Mouse (Mus musculus): ENCODE measurements at regions not wholly inside any gene's neighbourhood (a gene's known extent, or its start where the extent isn't known, plus 50 kb on each side); places are given as distances from the start of the nearest gene placed in this dataset.

GRCm38 (mm10) chr2:173988641-173989336, 87.3 kb upstream of the Stx16 start:
- H3K4me1 ChIP-seq (ENCODE audit: control insufficient read depth, insufficient read depth, low read length) = no peaks in the 10 kb centered on the region
- DNase-seq (ENCODE audit: low spot score) = no peak
- 78% methylated on average over 11 of the region's 11 CpGs for WGBS
- no peak overlapping the region for H3K4me3 ChIP-seq (ENCODE audit: low read depth, low read length)
- H3K36me3 ChIP-seq (replicated peaks; ENCODE audit: control insufficient read depth, insufficient read depth, low read depth, low read length) = no peaks in the 10 kb centered on the region
- H3K27me3 ChIP-seq (ENCODE audit: control insufficient read depth, insufficient read depth, low read length) = no peaks in the 10 kb centered on the region
- no peak overlapping the region for H3K27ac ChIP-seq (replicated peaks; ENCODE audit: low read depth, low read length)
- no peak for ATAC-seq (replicated peaks; ENCODE audit: insufficient number of reproducible peaks, low FRiP score, low TSS enrichment, low read depth)
- H3K9ac ChIP-seq (replicated peaks; ENCODE audit: low read length) = no peak overlapping the region
- H3K9me3 ChIP-seq (replicated peaks; ENCODE audit: control insufficient read depth, low read length) = no peaks in the 10 kb centered on the region
- H3K4me2 ChIP-seq (ENCODE audit: low read depth, low read length) = no peak overlapping the region

- Histone ChIP-seq H3K36me3 (replicated peaks; ENCODE audit: control insufficient read depth, insufficient read depth, low read depth, low read length) (no peaks in the 10 kb centered on the region), H3K9me3 (replicated peaks; ENCODE audit: control insufficient read depth, low read length) (no peaks in the 10 kb centered on the region), H3K27me3 (ENCODE audit: control insufficient read depth, insufficient read depth, low read length) (no peaks in the 10 kb centered on the region), H3K4me3 (ENCODE audit: low read depth, low read length) (no peak overlapping the region), H3K9ac (replicated peaks; ENCODE audit: low read length) (no peak overlapping the region), H3K27ac (replicated peaks; ENCODE audit: low read depth, low read length) (no peak overlapping the region), H3K4me1 (ENCODE audit: control insufficient read depth, insufficient read depth, low read length) (no peaks in the 10 kb centered on the region), H3K4me2 (ENCODE audit: low read depth, low read length) (no peak overlapping the region)
- ATAC-seq (replicated peaks; ENCODE audit: insufficient number of reproducible peaks, low FRiP score, low TSS enrichment, low read depth) (no peak), DNase-seq (ENCODE audit: low spot score) (no peak)
- WGBS = 90% methylated on average over 4 of the region's 4 CpGs
Measured at GRCm38 (mm10) chr2:173990664-173991063, 85.4 kb upstream of the Stx16 start.

DNA sequence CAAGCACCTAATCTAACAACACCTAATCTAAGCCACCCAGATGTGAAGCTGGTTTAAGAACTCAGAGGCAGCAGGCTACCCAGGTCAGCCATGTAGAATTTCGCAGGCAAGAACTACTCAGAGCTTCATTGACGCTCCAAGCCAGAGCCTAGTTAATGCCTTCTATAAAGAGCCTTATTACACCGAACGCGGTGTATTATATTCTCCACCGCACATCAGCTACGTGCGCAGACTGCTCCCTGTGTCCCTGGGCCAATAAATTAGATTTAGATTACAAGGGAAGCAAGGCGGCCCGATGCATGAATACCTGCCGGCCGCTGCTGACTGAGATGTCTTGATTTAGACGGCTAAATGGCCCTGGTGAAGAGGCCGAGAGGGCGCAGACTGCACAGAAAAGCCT, 84.7 kb upstream of the Stx16 start:
- H3K9me3 ChIP-seq (replicated peaks; ENCODE audit: control insufficient read depth, low read length) = no peaks in the 10 kb centered on the region
- WGBS = 84% methylated on average over 15 of the region's 15 CpGs
- no peaks in the 10 kb centered on the region for H3K27me3 ChIP-seq (ENCODE audit: control insufficient read depth, insufficient read depth, low read length)
- DNase-seq (ENCODE audit: low spot score) = no peak
- no peak overlapping the region for H3K4me2 ChIP-seq (ENCODE audit: low read depth, low read length)
- H3K9ac ChIP-seq (replicated peaks; ENCODE audit: low read length) = no peak overlapping the region
- no peaks in the 10 kb centered on the region for H3K36me3 ChIP-seq (replicated peaks; ENCODE audit: control insufficient read depth, insufficient read depth, low read depth, low read length)
- no peak overlapping the region for H3K27ac ChIP-seq (replicated peaks; ENCODE audit: low read depth, low read length)
- H3K4me1 ChIP-seq (ENCODE audit: control insufficient read depth, insufficient read depth, low read length) = no peaks in the 10 kb centered on the region
- ATAC-seq (replicated peaks; ENCODE audit: insufficient number of reproducible peaks, low FRiP score, low TSS enrichment, low read depth) = no peak
- H3K4me3 ChIP-seq (ENCODE audit: low read depth, low read length) = no peak overlapping the region

GRCm38 (mm10) chr2:173992041-173992440, 84.1 kb upstream of the Stx16 start:
- DNase-seq (ENCODE audit: low spot score) = peak; percentile 50
- Histone ChIP-seq H3K27ac (replicated peaks; ENCODE audit: low read depth, low read length) (no peak overlapping the region), H3K4me2 (ENCODE audit: low read depth, low read length) (no peak overlapping the region), H3K27me3 (ENCODE audit: control insufficient read depth, insufficient read depth, low read length) (no peaks in the 10 kb centered on the region), H3K4me3 (ENCODE audit: low read depth, low read length) (no peak overlapping the region), H3K9me3 (replicated peaks; ENCODE audit: control insufficient read depth, low read length) (no peaks in the 10 kb centered on the region), H3K36me3 (replicated peaks; ENCODE audit: control insufficient read depth, insufficient read depth, low read depth, low read length) (no peaks in the 10 kb centered on the region), H3K9ac (replicated peaks; ENCODE audit: low read length) (no peak overlapping the region), H3K4me1 (ENCODE audit: control insufficient read depth, insufficient read depth, low read length) (no peaks in the 10 kb centered on the region)
- 33% methylated on average over 5 of the region's 5 CpGs for WGBS
- peak; percentile 46 for ATAC-seq (replicated peaks; ENCODE audit: insufficient number of reproducible peaks, low FRiP score, low TSS enrichment, low read depth)

DNA sequence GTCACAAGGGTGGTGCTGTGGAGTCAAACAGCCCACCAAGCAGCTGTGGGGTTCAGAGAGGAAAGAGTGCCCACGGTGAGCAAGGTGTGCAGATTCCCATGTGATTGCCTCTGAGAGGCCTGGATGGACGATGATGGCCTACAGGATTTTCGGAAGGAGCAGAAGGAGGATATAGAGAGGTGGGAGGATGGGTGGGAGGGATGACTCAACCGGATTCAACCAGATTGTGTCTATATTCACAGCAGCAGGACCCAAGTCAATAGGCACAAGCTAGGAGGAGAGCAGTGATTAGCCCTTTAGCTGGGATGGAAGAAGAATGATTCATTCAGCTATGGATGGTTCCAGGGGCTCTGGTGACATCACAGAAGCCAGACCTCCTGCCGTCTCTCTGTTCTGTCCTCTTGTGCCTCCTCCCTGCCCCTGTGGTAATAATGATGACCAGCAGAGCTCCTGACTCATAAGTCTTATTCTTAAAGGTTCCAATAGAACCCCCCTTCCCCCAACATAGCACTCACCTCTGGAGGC, 82.6 kb upstream of the Stx16 start:
- Histone ChIP-seq H3K36me3 (replicated peaks; ENCODE audit: control insufficient read depth, insufficient read depth, low read depth, low read length) (no peaks in the 10 kb centered on the region), H3K9ac (replicated peaks; ENCODE audit: low read length) (no peak overlapping the region), H3K4me1 (ENCODE audit: control insufficient read depth, insufficient read depth, low read length) (no peaks in the 10 kb centered on the region), H3K4me3 (ENCODE audit: low read depth, low read length) (no peak overlapping the region), H3K27me3 (ENCODE audit: control insufficient read depth, insufficient read depth, low read length) (no peaks in the 10 kb centered on the region), H3K27ac (replicated peaks; ENCODE audit: low read depth, low read length) (no peak overlapping the region), H3K9me3 (replicated peaks; ENCODE audit: control insufficient read depth, low read length) (no peaks in the 10 kb centered on the region), H3K4me2 (ENCODE audit: low read depth, low read length) (no peak overlapping the region)
- DNase-seq (ENCODE audit: low spot score) = no peak
- no peak for ATAC-seq (replicated peaks; ENCODE audit: insufficient number of reproducible peaks, low FRiP score, low TSS enrichment, low read depth)
- 81% methylated on average over 5 of the region's 5 CpGs for WGBS

- H3K9me3 ChIP-seq (replicated peaks; ENCODE audit: control insufficient read depth, low read length) = no peaks in the 10 kb centered on the region
- 37% methylated on average over 13 of the region's 13 CpGs for WGBS
- no peak overlapping the region for H3K27ac ChIP-seq (replicated peaks; ENCODE audit: low read depth, low read length)
- no peaks in the 10 kb centered on the region for H3K27me3 ChIP-seq (ENCODE audit: control insufficient read depth, insufficient read depth, low read length)
- H3K4me3 ChIP-seq (ENCODE audit: low read depth, low read length) = no peak overlapping the region
- no peak overlapping the region for H3K4me2 ChIP-seq (ENCODE audit: low read depth, low read length)
- no peak overlapping the region for H3K9ac ChIP-seq (replicated peaks; ENCODE audit: low read length)
- peak; percentile 36 for DNase-seq (ENCODE audit: low spot score)
- ATAC-seq (replicated peaks; ENCODE audit: insufficient number of reproducible peaks, low FRiP score, low TSS enrichment, low read depth) = 0 out of 2 replicates have a peak, but pooled peaks have one; percentile 50
- H3K36me3 ChIP-seq (replicated peaks; ENCODE audit: control insufficient read depth, insufficient read depth, low read depth, low read length) = no peaks in the 10 kb centered on the region
- no peaks in the 10 kb centered on the region for H3K4me1 ChIP-seq (ENCODE audit: control insufficient read depth, insufficient read depth, low read length)
Measured at GRCm38 (mm10) chr2:173994301-173995073, 81.6 kb upstream of the Stx16 start.

GRCm38 (mm10) chr2:174004666-174005065, 71.4 kb upstream of the Stx16 start:
- no peak overlapping the region for H3K4me2 ChIP-seq (ENCODE audit: low read depth, low read length)
- no peak for DNase-seq (ENCODE audit: low spot score)
- no peak overlapping the region for H3K4me3 ChIP-seq (ENCODE audit: low read depth, low read length)
- H3K9ac ChIP-seq (replicated peaks; ENCODE audit: low read length) = no peak overlapping the region
- H3K4me1 ChIP-seq (ENCODE audit: control insufficient read depth, insufficient read depth, low read length) = no peaks in the 10 kb centered on the region
- H3K9me3 ChIP-seq (replicated peaks; ENCODE audit: control insufficient read depth, low read length) = no peaks in the 10 kb centered on the region; the same call in 1 of the 2 replicates
- WGBS = 81% methylated on average over 8 of the region's 8 CpGs
- no peaks in the 10 kb centered on the region for H3K27me3 ChIP-seq (ENCODE audit: control insufficient read depth, insufficient read depth, low read length)
- no peak overlapping the region for H3K27ac ChIP-seq (replicated peaks; ENCODE audit: low read depth, low read length)
- no peak for ATAC-seq (replicated peaks; ENCODE audit: insufficient number of reproducible peaks, low FRiP score, low TSS enrichment, low read depth)
- H3K36me3 ChIP-seq (replicated peaks; ENCODE audit: control insufficient read depth, insufficient read depth, low read depth, low read length) = no peaks in the 10 kb centered on the region

DNA sequence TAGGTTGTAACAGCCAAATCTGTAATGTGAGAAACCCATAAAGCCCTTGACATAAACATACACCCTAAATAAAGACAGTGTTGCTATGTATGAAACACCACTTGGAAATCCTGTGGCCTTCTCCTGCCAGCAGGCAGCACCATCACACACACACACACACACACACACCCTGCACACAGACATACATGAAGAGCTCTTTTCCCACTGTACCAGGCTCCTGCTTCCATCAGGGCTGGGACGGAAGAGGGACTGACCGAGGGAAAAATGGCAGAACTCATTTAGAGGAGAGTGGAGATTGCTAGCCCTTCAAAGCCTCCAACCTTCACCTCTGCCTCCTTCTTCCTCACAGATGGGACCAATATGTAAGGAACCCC, 68.1 kb upstream of the Stx16 start:
- Histone ChIP-seq H3K9ac (replicated peaks; ENCODE audit: low read length) (no peak overlapping the region), H3K4me2 (ENCODE audit: low read depth, low read length) (no peak overlapping the region), H3K27me3 (ENCODE audit: control insufficient read depth, insufficient read depth, low read length) (no peaks in the 10 kb centered on the region), H3K36me3 (replicated peaks; ENCODE audit: control insufficient read depth, insufficient read depth, low read depth, low read length) (no peaks in the 10 kb centered on the region), H3K4me1 (ENCODE audit: control insufficient read depth, insufficient read depth, low read length) (no peaks in the 10 kb centered on the region), H3K4me3 (ENCODE audit: low read depth, low read length) (no peak overlapping the region), H3K9me3 (replicated peaks; ENCODE audit: control insufficient read depth, low read length) (no peaks in the 10 kb centered on the region; the same call in 1 of the 2 replicates), H3K27ac (replicated peaks; ENCODE audit: low read depth, low read length) (peak overlapping the region; percentile 41; the same call in 1 of the 2 replicates)
- DNase-seq (ENCODE audit: low spot score) (no peak), ATAC-seq (replicated peaks; ENCODE audit: insufficient number of reproducible peaks, low FRiP score, low TSS enrichment, low read depth) (peak; percentile 46)
- WGBS = 33% methylated on average over 2 of the region's 2 CpGs

Data from embryonic facial prominence, embryonic 11.5 days (tissue).